Mouse (Mus musculus): ENCODE measurements around the gene Adcy4.

The Adcy4 gene

GRCm38 (mm10) chr14:55788256-55789050 lies 4.6 kb upstream of the Adcy4 start, which contains the start of gene Ripk3:
Gene Ripk3 (minus strand): TSS chr14:55788865.
- DNase-seq (ENCODE audit: low spot score) = no peak

- DNase-seq (ENCODE audit: low spot score) = no peak
These were observed 3.8 kb upstream of the Adcy4 start for GRCm38 (mm10) chr14:55787731-55788130.

GRCm38 (mm10) chr14:55785195-55785594 lies 1.3 kb upstream of the Adcy4 start:
- DNase-seq (ENCODE audit: low spot score) = peak; percentile 62

- DNase-seq (ENCODE audit: low spot score) = peak; percentile 45
These were observed 531 bp downstream of the Adcy4 start for GRCm38 (mm10) chr14:55783171-55783957.

- DNase-seq (ENCODE audit: low spot score) = no peak
These were observed 1.4 kb downstream of the Adcy4 start for GRCm38 (mm10) chr14:55782361-55782960.

GRCm38 (mm10) chr14:55781310-55781709 lies 2.6 kb downstream of the Adcy4 start:
- DNase-seq (ENCODE audit: low spot score) = peak; percentile 91

- DNase-seq (ENCODE audit: low spot score) = no peak
These were observed 3.2 kb downstream of the Adcy4 start for GRCm38 (mm10) chr14:55780736-55781135.

- DNase-seq (ENCODE audit: low spot score) = no peak
These were observed 4.2 kb downstream of the Adcy4 start for GRCm38 (mm10) chr14:55779656-55780055.

GRCm38 (mm10) chr14:55778686-55779085 lies 5.2 kb downstream of the Adcy4 start:
- DNase-seq (ENCODE audit: low spot score) = no peak

GRCm38 (mm10) chr14:55777806-55778205 lies 6.1 kb downstream of the Adcy4 start:
- DNase-seq (ENCODE audit: low spot score) = no peak

- no peak for DNase-seq (ENCODE audit: low spot score)
These were observed 6.7 kb downstream of the Adcy4 start for GRCm38 (mm10) chr14:55777176-55777575.

GRCm38 (mm10) chr14:55776711-55777110 lies 7.2 kb downstream of the Adcy4 start:
- DNase-seq (ENCODE audit: low spot score) = no peak

- DNase-seq (ENCODE audit: low spot score) = no peak
These were observed 14.7 kb downstream of the Adcy4 start for GRCm38 (mm10) chr14:55769087-55769703.

GRCm38 (mm10) chr14:55768555-55768954 lies 15.3 kb downstream of the Adcy4 start:
- DNase-seq (ENCODE audit: low spot score) = no peak

- DNase-seq (ENCODE audit: low spot score) = peak; percentile 68
These were observed 16.1 kb downstream of the Adcy4 start for GRCm38 (mm10) chr14:55767519-55768414.

GRCm38 (mm10) chr14:55765696-55766095 lies 18.2 kb downstream of the Adcy4 start, which contains the start of gene Ltb4r1:
Gene Ltb4r1 (plus strand): TSS chr14:55765962.
- DNase-seq (ENCODE audit: low spot score) = no peak

- no peak for DNase-seq (ENCODE audit: low spot score)
These were observed 20.7 kb downstream of the Adcy4 start for GRCm38 (mm10) chr14:55763166-55763565.

- DNase-seq (ENCODE audit: low spot score) = peak; percentile 67
These were observed 21.7 kb downstream of the Adcy4 start for GRCm38 (mm10) chr14:55762001-55762821.

GRCm38 (mm10) chr14:55761163-55761562 lies 22.7 kb downstream of the Adcy4 start, which contains the start of gene Ltb4r2:
Gene Ltb4r2 (plus strand): TSS chr14:55761428.
- DNase-seq (ENCODE audit: low spot score) = no peak

GRCm38 (mm10) chr14:55760156-55760555 lies 23.7 kb downstream of the Adcy4 start:
- DNase-seq (ENCODE audit: low spot score) = peak; percentile 91
